Comparison of ENCODE assay signal across 10 mouse cellular contexts in the genomic region with DNA sequence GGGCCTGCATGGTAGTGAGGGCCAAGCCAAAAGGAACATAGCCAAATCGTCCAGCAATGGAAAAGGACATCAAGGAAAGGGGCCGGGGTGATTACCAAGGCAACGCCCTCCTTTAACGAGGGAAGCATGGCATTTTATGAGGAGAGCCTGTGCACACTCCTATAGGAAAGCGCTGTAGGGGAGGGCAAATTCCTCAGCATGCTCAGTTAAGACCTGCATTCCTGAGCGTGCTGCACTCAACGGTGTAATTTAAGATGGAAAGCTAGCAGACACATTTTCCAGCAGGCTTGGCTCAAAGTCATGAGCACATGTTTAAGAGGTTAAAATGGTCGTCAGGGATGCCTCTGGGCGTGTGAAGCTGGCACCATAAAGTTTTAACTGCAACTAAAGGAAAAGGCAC. TPM values are rescaled to one million over a fixed set of nuclear protein-coding genes. Genes with fewer than 3 reads are reported as not detected.
DNase-seq lines count a peak whose midpoint lies in the region; ATAC-seq and TF ChIP-seq lines count a peak whose summit lies in the region.
"Had no signal": no experiment of that assay in that cellular context is flagged by ENCODE, and none has a peak within 500 bp of the region (broad histone marks: within the 10 kb centered on the region; RNA-seq: fewer than 3 reads in every experiment).

No protein-coding gene starts in this region.

- no peak for TF ChIP-seq POLR2A in brain, embryonic 14.5 days (IDR thresholded peaks at IDR 0.05; ENCODE audit: borderline replicate concordance, extremely low read depth, insufficient read depth, insufficient read length, poor library complexity, severe bottlenecking)

- peak; percentile 56 for DNase-seq in Muller cell, postnatal 12 days (ENCODE audit: inconsistent ontology term)
- peak; percentile 82 for DNase-seq in brain, embryonic 14.5 days (ENCODE audit: low read depth)
- no peak for DNase-seq in cerebellum, adult 9-11 months
- DNase-seq in liver, embryonic 11.5 days (ENCODE audit: low spot score): no peak
- no peak for DNase-seq in adrenal gland, adult (ENCODE audit: inconsistent age in 2 of 2, low spot score in 1 of 2)
- no peak for DNase-seq in thymus, postnatal 25 days
- DNase-seq: adrenal gland, adult 8-10 months had no signal

- H3K9me3 ChIP-seq in hindbrain, embryonic 16.5 days (ENCODE audit: control insufficient read depth, low read length): no peaks in the 10 kb centered on the region
- no peaks in the 10 kb centered on the region for H3K9me3 ChIP-seq in limb, embryonic 13.5 days
- no peaks in the 10 kb centered on the region for H3K9me3 ChIP-seq in liver, embryonic 11.5 days (ENCODE audit: control insufficient read depth, low read length)

- peak; percentile 85 for ATAC-seq in hindbrain, embryonic 16.5 days
- ATAC-seq in limb, embryonic 13.5 days (ENCODE audit: low FRiP score, low read depth): peak; percentile 98
- ATAC-seq in liver, embryonic 11.5 days (replicated peaks; ENCODE audit: low FRiP score): no peak

- 23% methylated on average over 9 of the region's 9 CpGs for WGBS in hindbrain, embryonic 16.5 days
- 5% methylated on average over 9 of the region's 9 CpGs for WGBS in limb, embryonic 13.5 days
- 58% methylated on average over 9 of the region's 9 CpGs for WGBS in liver, embryonic 11.5 days

- no peak overlapping the region for H3K27ac ChIP-seq in hindbrain, embryonic 16.5 days (ENCODE audit: low read depth, low read length)
- peak overlapping the region; percentile 74; the same call in 1 of the 2 replicates for H3K27ac ChIP-seq in limb, embryonic 13.5 days
- H3K27ac ChIP-seq in liver, embryonic 11.5 days (ENCODE audit: low read depth, low read length): no peak overlapping the region

- TF ChIP-seq CTCF in brain, embryonic 14.5 days (IDR thresholded peaks at IDR 0.05; ENCODE audit: borderline replicate concordance, extremely low read depth, insufficient read depth, insufficient read length): no peak

- no peak overlapping the region for H3K4me3 ChIP-seq in hindbrain, embryonic 16.5 days (ENCODE audit: low read length)
- H3K4me3 ChIP-seq in limb, embryonic 13.5 days: no peak overlapping the region
- H3K4me3 ChIP-seq in liver, embryonic 11.5 days (ENCODE audit: low read depth, low read length): no peak overlapping the region

- peaks cover 7% of the 10 kb centered on the region; the same call in 1 of the 2 replicates for H3K4me1 ChIP-seq in hindbrain, embryonic 16.5 days (ENCODE audit: control insufficient read depth, insufficient read depth, low read depth, low read length)
- H3K4me1 ChIP-seq in limb, embryonic 13.5 days: peaks cover 51% of the 10 kb centered on the region
- H3K4me1 ChIP-seq in liver, embryonic 11.5 days (replicated peaks; ENCODE audit: control insufficient read depth, insufficient read depth, low read length): no peaks in the 10 kb centered on the region

- no peak overlapping the region for H3K4me2 ChIP-seq in hindbrain, embryonic 16.5 days (ENCODE audit: low read length)
- H3K4me2 ChIP-seq in limb, embryonic 13.5 days (replicated peaks): peak overlapping the region; percentile 42
- no peak overlapping the region for H3K4me2 ChIP-seq in liver, embryonic 11.5 days

- H3K36me3 ChIP-seq in hindbrain, embryonic 16.5 days (ENCODE audit: control insufficient read depth, insufficient read depth, low read length): no peaks in the 10 kb centered on the region
- no peaks in the 10 kb centered on the region for H3K36me3 ChIP-seq in limb, embryonic 13.5 days
- no peaks in the 10 kb centered on the region for H3K36me3 ChIP-seq in liver, embryonic 11.5 days (ENCODE audit: control insufficient read depth, insufficient read depth, low read length)

- no peak overlapping the region for H3K9ac ChIP-seq in hindbrain, embryonic 16.5 days (ENCODE audit: low read depth, low read length)
- no peak overlapping the region for H3K9ac ChIP-seq in limb, embryonic 13.5 days
- H3K9ac ChIP-seq in liver, embryonic 11.5 days (ENCODE audit: low read depth, low read length): no peak overlapping the region

- no peaks in the 10 kb centered on the region for H3K27me3 ChIP-seq in hindbrain, embryonic 16.5 days (replicated peaks; ENCODE audit: control insufficient read depth, insufficient read depth, low read length)
- H3K27me3 ChIP-seq in limb, embryonic 13.5 days: no peaks in the 10 kb centered on the region
- no peaks in the 10 kb centered on the region for H3K27me3 ChIP-seq in liver, embryonic 11.5 days (replicated peaks; ENCODE audit: control insufficient read depth, insufficient read depth, low read length)

RNA-seq across cellular contexts. Expression of a gene that starts 56.6 kb away (rescaled TPM):
- polyA plus RNA-seq in brain, embryonic 14.5 days (2012; rRNA removed): 0.34 and 0.49 TPM in 2 replicates
- 0.95 TPM in 1 of 2 replicates, not detected in the other for polyA plus RNA-seq in hindbrain, embryonic 16.5 days (2015; fragmentation: Nextera tagmentation; extraction: Ambion mirVana)
- polyA plus RNA-seq in limb, embryonic 13.5 days (2015; fragmentation: Nextera tagmentation; extraction: Ambion mirVana): 0.43 TPM in 1 of 2 replicates, not detected in the other
- not detected in 2 replicates for polyA plus RNA-seq in liver, embryonic 11.5 days (2014; fragmentation: Nextera tagmentation; extraction: Ambion mirVana)
- polyA plus RNA-seq: gonadal fat pad, adult 2 months had no signal

Comparison
In these comparisons a context has a peak if more than half of its experiments do, and no peak if none do; other contexts are left out.
1. DNase-seq: peak in Muller cell, postnatal 12 days (single experiment) and brain, embryonic 14.5 days (single experiment); none in cerebellum, adult 9-11 months (single experiment), liver, embryonic 11.5 days (single experiment), adrenal gland, adult (0 of 2) and thymus, postnatal 25 days (single experiment).